Mouse (Mus musculus) cortical plate, adult 2 months (tissue): ENCODE data around the gene Slc24a2.

Experiments used
- CTCF ChIP-seq: fragments of 200-500 bp; IDR thresholded peaks from 2 replicates; pipeline ENCODE4 v1.5.1; 2011; ENCODE audit warnings: mild to moderate bottlenecking, control low read depth, low read length; ENCODE audit not compliant: insufficient read depth; ENCODE audit errors: extremely low read depth
- POLR2A ChIP-seq: fragments of 200-500 bp; IDR thresholded peaks from 2 replicates; pipeline ENCODE4 v1.6.1; 2011; ENCODE audit warnings: mild to moderate bottlenecking, low read length, control low read depth; ENCODE audit not compliant: insufficient read depth; ENCODE audit errors: extremely low read depth

DNA sequence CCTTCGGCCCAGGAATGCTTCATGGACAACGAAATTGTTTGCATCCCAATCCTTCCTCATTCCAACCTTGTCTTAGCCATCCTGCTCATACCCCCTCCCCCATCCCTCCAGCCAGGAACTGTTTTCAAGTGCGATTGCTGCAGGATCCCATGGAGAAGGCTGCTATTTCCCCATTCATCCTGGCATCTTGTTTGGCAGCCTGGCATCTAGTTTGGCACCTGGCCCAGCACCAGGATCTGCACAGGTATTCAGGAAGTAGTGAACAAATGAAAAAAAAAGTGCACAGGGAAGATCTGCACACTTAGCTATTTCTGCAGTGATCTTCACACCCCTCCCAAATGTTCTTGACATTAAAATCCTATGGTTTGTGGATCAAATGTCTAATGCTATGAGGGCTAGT is 53.2 kb downstream of the Slc24a2 start:
- TF ChIP-seq CTCF (no peak), POLR2A (no peak)
